Mouse (Mus musculus): ENCODE measurements around the gene Anks1. TPM values are rescaled to one million over a fixed set of nuclear protein-coding genes. Genes with fewer than 3 reads are reported as not detected.

Anks1 gene
- polyA plus RNA-seq, 1 experiment from 2014 or later: 14.4 TPM

DNA sequence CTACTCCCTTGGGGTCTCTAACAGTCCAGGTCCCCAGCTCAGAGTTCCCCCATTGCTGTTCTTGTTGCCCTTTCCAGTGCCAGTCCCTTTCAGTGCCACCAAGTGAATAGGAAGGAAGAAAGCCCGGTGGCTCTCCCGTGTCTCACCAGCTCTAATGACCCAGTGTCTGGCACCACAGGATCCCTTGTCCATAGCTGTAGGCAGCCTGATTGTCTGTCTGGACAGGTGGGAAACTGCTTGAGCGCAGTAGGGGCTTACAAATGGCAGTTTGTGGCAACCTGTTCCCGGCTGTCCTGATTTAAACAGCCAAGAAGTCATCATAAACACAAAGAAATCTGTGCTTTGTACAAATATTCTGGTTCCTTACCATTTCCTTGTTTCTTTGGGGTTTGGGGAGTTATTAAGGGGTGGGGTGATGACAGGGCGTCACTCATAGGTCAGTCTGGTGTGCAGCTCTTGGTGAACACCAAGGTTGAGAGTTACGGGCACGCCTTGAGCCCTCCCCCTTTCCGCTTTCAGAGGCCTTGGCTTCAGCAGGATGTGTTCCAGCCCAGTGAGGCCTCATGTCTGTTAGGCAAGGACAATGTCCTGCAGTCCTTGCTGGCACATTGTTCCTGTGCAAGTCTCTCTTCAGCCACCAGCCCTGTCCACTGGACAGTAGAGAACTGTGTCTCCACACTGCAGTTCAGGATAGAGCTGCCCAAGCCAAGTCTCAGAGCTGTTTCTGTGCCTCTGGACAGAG, 107.1 kb downstream of the Anks1 start:
- Histone ChIP-seq H3K9ac (no peak overlapping the region), H3K27me3 (no peaks in the 10 kb centered on the region), H3K9me3 (replicated peaks) (no peaks in the 10 kb centered on the region), H3K4me1 (peaks cover 81% of the 10 kb centered on the region), H3K4me2 (no peak overlapping the region), H3K4me3 (replicated peaks) (no peak overlapping the region), H3K27ac (peak overlapping the region; percentile 94), H3K36me3 (no peaks in the 10 kb centered on the region)
- 72% methylated on average over 8 of the region's 8 CpGs for WGBS
- ATAC-seq (replicated peaks; ENCODE audit: low FRiP score): 0 out of 2 replicates have a peak, but pooled peaks have one; percentile 19

DNA sequence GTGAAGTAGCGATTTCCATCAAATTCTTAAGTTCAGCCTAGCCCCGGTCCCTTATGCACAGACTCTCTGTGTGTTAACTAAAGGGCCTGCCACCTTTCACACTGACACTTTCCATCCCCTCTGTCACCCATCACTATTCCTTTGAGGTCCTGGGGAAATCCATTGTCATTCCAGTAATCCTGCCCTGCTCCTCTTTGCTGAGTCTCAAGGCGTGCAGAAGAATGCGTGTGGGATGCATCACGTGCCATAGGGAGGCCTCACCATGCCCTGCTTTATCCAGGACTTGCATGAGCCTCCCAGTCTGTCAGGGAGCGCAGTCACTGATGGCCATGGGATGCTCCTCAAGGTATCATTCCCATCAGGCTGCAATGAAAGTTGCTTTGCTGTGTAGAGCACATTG, 109.2 kb downstream of the Anks1 start:
- no peaks in the 10 kb centered on the region for H3K27me3 ChIP-seq
- H3K4me3 ChIP-seq (replicated peaks): no peak overlapping the region
- 68% methylated on average over 6 of the region's 6 CpGs for WGBS
- H3K9me3 ChIP-seq (replicated peaks): no peaks in the 10 kb centered on the region
- H3K9ac ChIP-seq: no peak overlapping the region
- H3K27ac ChIP-seq: no peak overlapping the region
- H3K4me1 ChIP-seq: peaks cover 86% of the 10 kb centered on the region
- H3K4me2 ChIP-seq: no peak overlapping the region
- H3K36me3 ChIP-seq: no peaks in the 10 kb centered on the region
- ATAC-seq (replicated peaks; ENCODE audit: low FRiP score): no peak

DNA sequence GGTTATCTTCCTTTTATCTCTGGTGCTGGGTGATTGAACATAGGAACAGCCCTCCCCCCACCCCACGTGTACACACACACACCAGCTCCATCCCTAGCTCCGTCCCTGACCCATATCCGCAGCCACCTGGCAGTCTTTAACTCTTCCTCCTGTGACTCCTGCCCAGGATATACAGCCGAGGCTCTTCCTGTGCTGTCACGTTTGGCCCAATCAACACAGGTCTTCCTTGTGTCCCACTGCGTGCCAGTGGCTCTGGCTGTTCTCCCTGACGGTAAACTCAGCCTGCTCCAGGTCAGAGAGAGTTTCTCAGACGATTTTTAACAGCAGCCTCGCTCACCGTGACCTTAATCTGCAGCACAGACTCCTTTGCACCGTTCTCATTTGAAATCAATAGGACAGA, 109.7 kb downstream of the Anks1 start:
- 53% methylated on average over 11 of the region's 11 CpGs for WGBS

DNA sequence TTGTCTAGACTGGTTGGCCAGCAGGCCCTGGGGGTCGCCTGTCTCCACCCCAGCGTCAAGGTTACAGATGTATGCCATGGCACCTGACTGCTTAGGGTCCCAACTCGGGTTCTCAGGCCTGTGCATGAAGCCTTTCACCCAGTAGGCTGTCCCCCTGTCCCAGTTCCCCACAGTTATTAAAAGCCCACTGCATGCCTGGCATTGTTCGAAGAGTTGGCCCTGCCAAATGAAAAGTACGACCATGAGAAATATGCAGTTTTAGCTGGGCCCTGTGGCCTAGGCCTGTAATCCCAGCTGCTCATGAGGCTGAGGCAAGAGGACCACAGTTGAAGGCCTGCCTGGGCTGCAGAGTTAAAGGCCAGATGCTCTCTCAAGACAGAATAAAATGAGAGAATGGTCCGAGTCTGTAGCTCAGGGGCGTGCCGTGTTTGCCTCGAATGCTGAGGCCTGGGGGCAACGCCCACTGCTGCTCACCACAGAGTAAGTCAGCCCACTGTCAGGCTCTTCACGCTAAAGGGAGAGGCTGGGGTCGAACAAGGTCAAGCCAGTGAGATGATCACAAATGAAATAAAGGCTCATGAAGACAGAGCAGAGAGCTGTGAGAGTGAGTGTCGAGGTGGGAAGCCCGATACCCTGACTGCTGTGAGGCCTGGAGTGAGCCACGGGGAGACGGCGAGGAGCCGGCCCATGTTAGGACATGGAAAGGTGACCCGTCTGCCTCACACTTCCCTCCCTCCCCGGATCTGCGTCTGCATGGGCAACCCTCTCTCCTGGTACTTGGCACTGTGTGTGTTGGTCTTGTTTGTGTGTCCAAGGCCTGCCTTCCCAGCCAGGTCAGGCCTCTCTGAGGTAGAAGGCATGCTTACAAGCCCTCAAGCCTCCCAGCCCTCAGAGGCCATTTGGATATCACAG, 110.9 kb downstream of the Anks1 start:
- Histone ChIP-seq H3K36me3 (no peaks in the 10 kb centered on the region), H3K4me3 (replicated peaks) (no peak overlapping the region), H3K27me3 (no peaks in the 10 kb centered on the region), H3K4me1 (peaks cover 84% of the 10 kb centered on the region), H3K9ac (no peak overlapping the region), H3K27ac (no peak overlapping the region), H3K4me2 (no peak overlapping the region), H3K9me3 (replicated peaks) (no peaks in the 10 kb centered on the region)
- ATAC-seq (replicated peaks; ENCODE audit: low FRiP score): no peak
- WGBS: 67% methylated on average over 21 of the region's 21 CpGs

More for the DNA sequence above, 109.7 kb downstream of the Anks1 start:
- no peaks in the 10 kb centered on the region for H3K27me3 ChIP-seq
- peaks cover 86% of the 10 kb centered on the region for H3K4me1 ChIP-seq
- H3K4me3 ChIP-seq (replicated peaks): no peak overlapping the region
- no peak overlapping the region for H3K4me2 ChIP-seq
- H3K36me3 ChIP-seq: no peaks in the 10 kb centered on the region
- H3K27ac ChIP-seq: 0 out of 2 replicates have a peak overlapping the region, but pooled peaks have one; percentile 9
- ATAC-seq (replicated peaks; ENCODE audit: low FRiP score): no peak
- no peak overlapping the region for H3K9ac ChIP-seq
- no peaks in the 10 kb centered on the region for H3K9me3 ChIP-seq (replicated peaks)

DNA sequence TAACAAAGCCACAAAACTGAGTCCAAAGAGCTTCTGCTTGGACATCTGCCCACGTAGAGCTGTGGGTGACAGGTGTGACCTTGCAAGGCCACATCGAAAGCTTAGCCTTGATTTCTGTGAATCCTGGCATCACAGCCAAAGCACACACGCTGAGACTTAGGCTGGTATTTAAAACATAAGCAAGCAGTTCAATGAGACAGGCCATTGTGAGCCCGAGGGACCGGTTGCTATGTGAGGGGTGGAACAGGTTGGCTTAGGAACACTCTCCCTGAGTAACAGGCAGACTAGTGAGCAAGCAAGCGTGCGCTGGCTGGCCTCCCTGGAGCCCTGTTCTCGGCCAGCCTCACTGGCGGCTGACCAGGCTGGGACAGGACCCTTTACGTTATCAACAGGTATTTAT, 112.8 kb downstream of the Anks1 start:
- WGBS: 56% methylated on average over 10 of the region's 10 CpGs
- ATAC-seq (replicated peaks; ENCODE audit: low FRiP score): no peak
- no peaks in the 10 kb centered on the region for H3K27me3 ChIP-seq
- no peaks in the 10 kb centered on the region for H3K36me3 ChIP-seq
- peaks cover 82% of the 10 kb centered on the region for H3K4me1 ChIP-seq
- peak overlapping the region; percentile 77 for H3K27ac ChIP-seq
- no peak overlapping the region for H3K4me2 ChIP-seq
- no peak overlapping the region for H3K4me3 ChIP-seq (replicated peaks)
- no peak overlapping the region for H3K9ac ChIP-seq
- H3K9me3 ChIP-seq (replicated peaks): no peaks in the 10 kb centered on the region

DNA sequence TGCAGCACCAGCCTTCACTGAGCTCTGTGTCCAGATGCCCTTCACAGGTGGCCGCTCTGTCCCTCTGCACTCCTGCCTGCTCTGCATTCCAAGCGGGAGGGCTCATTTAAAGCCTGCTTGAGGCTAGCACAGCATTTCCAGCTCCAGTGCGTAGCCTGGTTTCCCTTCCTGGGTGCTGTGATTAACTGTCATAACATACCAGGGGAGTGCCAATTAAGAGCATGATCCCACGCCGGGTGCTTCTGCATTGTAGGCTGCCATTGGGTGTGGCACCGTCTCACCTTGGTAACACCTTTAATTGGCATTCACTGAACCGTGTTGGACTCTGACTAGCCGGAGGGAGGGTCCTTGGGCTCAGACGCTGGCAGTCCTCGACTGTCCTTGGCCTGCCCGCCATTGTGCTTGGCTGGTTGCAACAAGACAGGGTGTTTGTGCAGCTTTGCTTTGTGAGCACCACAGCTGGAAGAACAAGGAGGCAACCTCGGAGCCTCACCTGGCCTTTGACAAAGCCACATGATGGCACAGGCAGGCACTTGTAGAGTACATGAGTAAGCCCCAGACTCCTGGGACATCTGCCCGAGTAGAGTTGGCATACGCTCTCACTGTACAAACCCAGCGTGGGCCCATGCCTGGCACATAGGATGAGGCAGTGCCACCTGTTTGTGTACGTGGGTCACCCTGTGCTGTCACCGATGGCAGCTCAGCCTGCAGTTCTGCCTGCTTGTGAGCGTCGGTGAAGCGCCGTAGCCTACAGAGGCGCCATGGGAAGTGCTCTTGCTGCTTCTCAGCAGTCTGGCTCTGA, 113.9 kb downstream of the Anks1 start:
- 69% methylated on average over 22 of the region's 22 CpGs for WGBS
- no peak overlapping the region for H3K9ac ChIP-seq
- ATAC-seq (replicated peaks; ENCODE audit: low FRiP score): peak; percentile 71
- H3K27me3 ChIP-seq: no peaks in the 10 kb centered on the region
- no peaks in the 10 kb centered on the region for H3K9me3 ChIP-seq (replicated peaks)
- H3K4me3 ChIP-seq (replicated peaks): no peak overlapping the region
- H3K4me2 ChIP-seq: no peak overlapping the region
- no peaks in the 10 kb centered on the region for H3K36me3 ChIP-seq
- peaks cover 74% of the 10 kb centered on the region for H3K4me1 ChIP-seq
- peak overlapping the region; percentile 77 for H3K27ac ChIP-seq

DNA sequence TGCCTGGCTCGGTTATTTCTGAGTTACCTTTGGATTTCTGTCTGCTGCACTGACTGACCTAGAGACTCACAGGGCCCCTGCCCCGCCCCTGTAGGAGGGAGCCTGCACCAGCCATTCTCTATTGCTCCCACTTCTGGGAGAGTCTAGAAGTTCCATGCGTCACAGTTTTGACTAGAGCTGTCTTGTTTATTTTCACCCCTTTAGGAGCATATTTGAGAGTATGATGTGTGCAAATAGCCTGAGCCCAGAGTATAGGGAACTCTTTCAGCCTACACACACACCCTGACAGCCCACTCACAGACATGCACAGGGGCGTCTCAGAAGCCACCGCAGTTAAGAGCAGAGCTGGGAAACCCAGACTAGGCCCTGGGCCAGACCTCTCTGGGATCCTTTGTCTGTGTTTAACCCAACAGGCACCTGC, 116.4 kb downstream of the Anks1 start:
- Histone ChIP-seq H3K9ac (no peak overlapping the region), H3K4me1 (peaks cover 69% of the 10 kb centered on the region), H3K4me3 (replicated peaks) (no peak overlapping the region), H3K27ac (peak overlapping the region; percentile 50; the same call in 1 of the 2 replicates), H3K27me3 (no peaks in the 10 kb centered on the region), H3K9me3 (replicated peaks) (no peaks in the 10 kb centered on the region), H3K4me2 (no peak overlapping the region), H3K36me3 (0 out of 2 replicates have a peak, but pooled peaks cover 2% of the 10 kb centered on the region)
- no peak for ATAC-seq (replicated peaks; ENCODE audit: low FRiP score)
- 59% methylated on average over 5 of the region's 5 CpGs for WGBS

DNA sequence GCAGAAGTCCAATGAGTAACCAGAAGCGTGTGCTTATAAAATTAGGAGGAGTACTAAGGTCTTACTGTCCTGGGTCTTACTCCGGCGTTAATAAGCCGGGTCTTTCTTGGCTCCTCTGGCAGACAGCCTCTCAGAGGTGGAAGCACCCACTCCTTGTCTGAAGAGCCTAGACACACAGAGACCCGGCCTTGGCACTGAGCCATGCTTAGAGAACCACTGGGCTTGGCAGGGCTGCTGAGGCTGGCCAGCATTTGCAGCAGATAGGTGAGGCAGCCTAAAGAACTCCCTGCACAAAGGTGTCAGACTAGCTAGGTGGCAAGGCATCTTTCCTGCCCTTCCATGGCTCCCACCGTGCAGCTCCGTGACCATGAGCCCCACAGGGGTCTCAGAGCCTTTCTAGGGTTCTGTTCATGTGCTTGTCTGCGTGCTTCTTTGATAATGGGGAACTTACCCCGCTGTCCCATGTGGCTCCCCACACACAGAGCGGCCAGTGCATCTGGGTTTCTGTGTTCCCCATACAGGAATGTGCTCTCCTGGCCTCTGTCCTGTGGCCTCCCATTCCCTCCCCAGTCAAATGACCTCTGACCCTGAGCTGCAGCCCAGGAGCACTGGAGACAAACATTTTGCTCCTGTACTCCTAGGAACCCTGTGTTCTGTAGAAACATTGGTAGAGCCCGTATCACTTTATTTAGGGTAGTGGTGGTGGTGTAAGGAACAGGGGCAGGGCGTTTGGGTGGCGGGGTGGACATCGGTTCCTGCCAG, 117.2 kb downstream of the Anks1 start:
- H3K9me3 ChIP-seq (replicated peaks): no peaks in the 10 kb centered on the region
- no peak overlapping the region for H3K9ac ChIP-seq
- H3K4me3 ChIP-seq (replicated peaks): no peak overlapping the region
- no peak for ATAC-seq (replicated peaks; ENCODE audit: low FRiP score)
- peak overlapping the region; percentile 50; the same call in 1 of the 2 replicates for H3K27ac ChIP-seq
- peaks cover 70% of the 10 kb centered on the region for H3K4me1 ChIP-seq
- 75% methylated on average over 14 of the region's 14 CpGs for WGBS
- H3K36me3 ChIP-seq: 0 out of 2 replicates have a peak, but pooled peaks cover 5% of the 10 kb centered on the region
- H3K27me3 ChIP-seq: no peaks in the 10 kb centered on the region
- H3K4me2 ChIP-seq: no peak overlapping the region

DNA sequence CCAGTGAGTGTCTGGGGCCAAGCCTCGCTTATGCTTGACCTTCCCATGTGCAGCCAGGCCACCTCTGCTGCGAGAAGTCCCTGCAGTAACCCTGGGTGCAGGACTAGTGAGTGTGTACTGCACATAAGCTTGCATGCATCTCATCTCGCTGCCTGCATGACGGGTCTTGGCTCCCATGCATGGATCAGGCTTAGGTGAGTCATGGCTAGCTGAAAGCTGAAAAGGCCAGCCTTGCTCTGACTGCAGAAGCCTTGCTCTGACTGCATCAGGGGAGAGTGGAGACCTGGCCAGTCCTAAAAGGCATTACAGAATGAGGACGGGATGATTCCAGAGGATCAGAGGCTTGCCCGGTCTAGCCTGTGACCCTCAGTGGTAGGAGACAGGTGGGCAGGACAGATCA, 118.1 kb downstream of the Anks1 start:
- Histone ChIP-seq H3K4me2 (no peak overlapping the region), H3K4me1 (peaks cover 72% of the 10 kb centered on the region), H3K27ac (no peak overlapping the region), H3K27me3 (no peaks in the 10 kb centered on the region), H3K36me3 (0 out of 2 replicates have a peak, but pooled peaks cover 5% of the 10 kb centered on the region), H3K4me3 (replicated peaks) (no peak overlapping the region), H3K9ac (no peak overlapping the region), H3K9me3 (replicated peaks) (no peaks in the 10 kb centered on the region)
- no peak for ATAC-seq (replicated peaks; ENCODE audit: low FRiP score)
- 92% methylated on average over 6 of the region's 6 CpGs for WGBS

DNA sequence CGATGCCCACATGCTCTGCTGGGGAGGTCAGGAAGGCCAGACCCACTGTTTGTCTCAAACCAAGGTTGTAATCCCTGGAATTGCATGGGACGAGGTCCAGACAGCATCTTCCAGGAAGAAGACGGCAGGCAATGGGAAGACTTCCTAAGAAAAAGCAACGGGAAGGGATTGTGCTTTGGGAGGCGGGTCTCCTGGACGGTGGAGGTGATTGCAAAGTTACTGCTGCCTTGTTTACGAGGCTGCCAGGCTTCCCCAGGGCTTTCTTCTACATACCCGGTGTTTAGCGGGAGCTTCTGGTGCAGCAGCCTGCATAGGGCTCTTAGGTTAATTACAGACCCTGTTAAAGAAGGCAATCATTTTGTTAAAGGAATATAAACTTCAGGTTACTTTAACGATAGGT, 119.1 kb downstream of the Anks1 start:
- Histone ChIP-seq H3K27me3 (no peaks in the 10 kb centered on the region), H3K9me3 (replicated peaks) (no peaks in the 10 kb centered on the region), H3K4me2 (no peak overlapping the region), H3K36me3 (0 out of 2 replicates have a peak, but pooled peaks cover 5% of the 10 kb centered on the region), H3K27ac (no peak overlapping the region), H3K9ac (no peak overlapping the region), H3K4me1 (peaks cover 66% of the 10 kb centered on the region), H3K4me3 (replicated peaks) (no peak overlapping the region)
- no peak for ATAC-seq (replicated peaks; ENCODE audit: low FRiP score)
- WGBS: 45% methylated on average over 10 of the region's 10 CpGs

DNA sequence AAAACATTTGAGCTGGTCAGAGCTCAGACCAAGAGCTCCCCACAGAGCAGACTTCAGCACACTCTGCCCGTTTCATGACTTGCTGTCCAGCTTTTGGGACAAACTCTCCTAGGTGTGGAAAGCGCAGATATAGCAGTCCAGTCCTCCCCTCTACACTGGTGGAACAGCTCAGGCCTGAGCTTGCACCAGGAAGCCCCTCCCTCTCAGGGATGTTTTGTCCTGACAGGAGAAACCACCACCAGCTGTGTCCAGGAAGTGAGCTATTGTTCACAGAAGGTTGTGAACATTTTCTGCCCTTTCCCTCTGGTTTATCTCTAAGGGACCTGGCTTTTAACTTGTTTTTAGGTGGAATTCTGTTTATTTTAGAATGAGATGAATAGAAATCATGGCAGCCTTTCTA, 120.2 kb downstream of the Anks1 start:
- no peak overlapping the region for H3K4me3 ChIP-seq (replicated peaks)
- no peak for ATAC-seq (replicated peaks; ENCODE audit: low FRiP score)
- H3K9me3 ChIP-seq (replicated peaks): no peaks in the 10 kb centered on the region
- peaks cover 55% of the 10 kb centered on the region for H3K4me1 ChIP-seq
- no peak overlapping the region for H3K9ac ChIP-seq
- H3K27ac ChIP-seq: peak overlapping the region; percentile 75
- 0 out of 2 replicates have a peak, but pooled peaks cover 5% of the 10 kb centered on the region for H3K36me3 ChIP-seq
- H3K4me2 ChIP-seq: no peak overlapping the region
- no peaks in the 10 kb centered on the region for H3K27me3 ChIP-seq
- 49% methylated on average over 2 of the region's 2 CpGs for WGBS

Measured in kidney, embryonic 15.5 days (tissue).